Mouse (Mus musculus): ENCODE measurements around the gene Ccdc62.

Gene Ccdc62

GRCm38 (mm10) chr5:124014791-124015251 lies 84.3 kb downstream of the Ccdc62 start:
- no peak for TF ChIP-seq GATA4 (IDR thresholded peaks at IDR 0.05; ENCODE audit: insufficient replicate concordance, low read length)

- TF ChIP-seq GATA4 (IDR thresholded peaks at IDR 0.05; ENCODE audit: insufficient replicate concordance, low read length): no peak
Observed at GRCm38 (mm10) chr5:124015727-124016126, 85.2 kb downstream of the Ccdc62 start.

GRCm38 (mm10) chr5:124016291-124016821 lies 85.9 kb downstream of the Ccdc62 start:
- no peak for TF ChIP-seq GATA4 (IDR thresholded peaks at IDR 0.05; ENCODE audit: insufficient replicate concordance, low read length)

GRCm38 (mm10) chr5:124017941-124018340 lies 87.5 kb downstream of the Ccdc62 start:
- TF ChIP-seq GATA4 (IDR thresholded peaks at IDR 0.05; ENCODE audit: insufficient replicate concordance, low read length): no peak

- no peak for TF ChIP-seq GATA4 (IDR thresholded peaks at IDR 0.05; ENCODE audit: insufficient replicate concordance, low read length)
Observed at GRCm38 (mm10) chr5:124018651-124019050, 88.2 kb downstream of the Ccdc62 start.
